Mouse (Mus musculus) myocyte (in vitro differentiated cells): ENCODE measurements around the gene Pla2g6.

ENCODE experiments used
- CEBPB ChIP-seq: IDR thresholded peaks from 2 replicates; pipeline ENCODE4 v1.6.1; 2011; ENCODE audit warnings: mild to moderate bottlenecking, moderate library complexity; ENCODE audit not compliant: poor library complexity, insufficient read depth, severe bottlenecking
- E2F4 ChIP-seq: IDR thresholded peaks from one replicate; pipeline ENCODE4 v1.6.1; 2011; ENCODE audit warnings: mild to moderate bottlenecking, control low read depth, moderate library complexity; ENCODE audit not compliant: insufficient read depth
- MAX ChIP-seq: IDR thresholded peaks from one replicate; pipeline ENCODE4 v1.6.1; 2011; ENCODE audit warnings: low read depth, mild to moderate bottlenecking, control low read depth
- MYOD1 ChIP-seq, 3 experiments: IDR thresholded peaks; one replicate each; pipeline ENCODE4 v1.6.1; 2011; ENCODE audit warnings: control low read depth in 2 of 3, low read depth in 2 of 3, mild to moderate bottlenecking in 2 of 3, moderate library complexity in 1 of 3; ENCODE audit not compliant: insufficient read length in 2 of 3, control insufficient read depth in 1 of 3
- MYOG ChIP-seq, 3 experiments: IDR thresholded peaks; one replicate each; pipeline ENCODE4 v1.6.1; 2011; ENCODE audit warnings: control low read depth in 2 of 3, low read depth in 2 of 3, mild to moderate bottlenecking in 2 of 3; ENCODE audit not compliant: insufficient read length in 2 of 3, control insufficient read depth in 1 of 3, insufficient read depth in 1 of 3
- POLR2A ChIP-seq: IDR thresholded peaks from one replicate; pipeline ENCODE4 v1.6.1; 2011; ENCODE audit warnings: low read depth, mild to moderate bottlenecking, control low read depth, moderate library complexity; ENCODE audit not compliant: insufficient read length
- POLR2AphosphoS2 ChIP-seq: IDR thresholded peaks from one replicate; pipeline ENCODE4 v1.6.1; 2011; ENCODE audit warnings: low read depth, control low read depth; ENCODE audit not compliant: insufficient read length
- REST ChIP-seq: IDR thresholded peaks from one replicate; pipeline ENCODE4 v1.6.1; 2011; ENCODE audit warnings: mild to moderate bottlenecking, control low read depth, moderate library complexity; ENCODE audit not compliant: insufficient read depth, insufficient read length
- SRF ChIP-seq: IDR thresholded peaks from one replicate; pipeline ENCODE4 v1.6.1; 2011; ENCODE audit warnings: low read depth; ENCODE audit not compliant: control insufficient read depth, insufficient read length
- TCF12 ChIP-seq: IDR thresholded peaks from one replicate; pipeline ENCODE4 v1.6.1; 2011; ENCODE audit warnings: mild to moderate bottlenecking, control low read depth; ENCODE audit not compliant: poor library complexity, insufficient read depth, severe bottlenecking
- USF1 ChIP-seq: IDR thresholded peaks from one replicate; pipeline ENCODE4 v1.6.1; 2011; ENCODE audit warnings: low read depth, mild to moderate bottlenecking, control low read depth, moderate library complexity

- TF ChIP-seq MAX (no peak), POLR2A (no peak), MYOD1 (IDR thresholded peaks at IDR 0.05; ENCODE audit: control insufficient read depth in 1 of 3, insufficient read length in 2 of 3, low read depth in 2 of 3) (no peak), POLR2AphosphoS2 (no peak), TCF12 (no peak), MYOG (IDR thresholded peaks at IDR 0.05; ENCODE audit: control insufficient read depth in 1 of 3, insufficient read depth in 1 of 3, insufficient read length in 2 of 3, low read depth in 2 of 3) (no peak), USF1 (no peak), E2F4 (no peak), SRF (no peak), CEBPB (no peak), REST (no peak)
Observed at GRCm38 (mm10) chr15:79321733-79322190, 6.4 kb downstream of the Pla2g6 start.
